28 mouse cellular contexts compared by ENCODE assay signal in genomic region chr8:69758316-69758715, GRCm38 (mm10). TPM values are rescaled to one million over a fixed set of nuclear protein-coding genes. Genes with fewer than 3 reads are reported as not detected.
DNase-seq lines count a peak whose midpoint lies in the region; ATAC-seq and TF ChIP-seq lines count a peak whose summit lies in the region.
"Had no signal": no experiment of that assay in that cellular context is flagged by ENCODE, and none has a peak within 500 bp of the region (broad histone marks: within the 10 kb centered on the region; RNA-seq: fewer than 3 reads in every experiment).

No protein-coding gene starts in this region.

- no peaks in the 10 kb centered on the region for H3K9me3 ChIP-seq in intestine, postnatal 0 days (ENCODE audit: control insufficient read depth)
- no peaks in the 10 kb centered on the region for H3K9me3 ChIP-seq in intestine, embryonic 15.5 days
- H3K9me3 ChIP-seq in midbrain, postnatal 0 days (ENCODE audit: low read length), result no peaks in the 10 kb centered on the region
- H3K9me3 ChIP-seq in midbrain, embryonic 10.5 days (replicated peaks), result no peaks in the 10 kb centered on the region
- H3K9me3 ChIP-seq in stomach, postnatal 0 days (ENCODE audit: control insufficient read depth, low read length), result no peaks in the 10 kb centered on the region
- H3K9me3 ChIP-seq: embryonic facial prominence, embryonic 12.5 days; embryonic facial prominence, embryonic 15.5 days; heart, embryonic 12.5 days; heart, embryonic 15.5 days; hindbrain, embryonic 15.5 days had no signal

- DNase-seq in left cerebral cortex, adult 2 months (ENCODE audit: extremely low spot score in 1 of 2, low spot score in 2 of 2), result no peak
- no peak for DNase-seq in left cerebral cortex, postnatal 4 days
- no peak for DNase-seq in midbrain, postnatal 0 days (ENCODE audit: low spot score)
- no peak for DNase-seq in midbrain, embryonic 10.5 days (ENCODE audit: low spot score)
- no peak for DNase-seq in stomach, postnatal 0 days (ENCODE audit: low spot score)
- DNase-seq in lung, postnatal 4 days, result no peak
- DNase-seq: adrenal gland, adult 2 months; adrenal gland, postnatal 14 days; cerebellum, adult 11 months; cerebellum, adult 2 months; cerebellum, adult 9-11 months; cerebellum, postnatal 25 days; forebrain, postnatal 0 days; gastrocnemius, adult 2 months; gastrocnemius, postnatal 14 days; heart, postnatal 10 days; heart, postnatal 4 days had no signal

- H3K4me2 ChIP-seq in intestine, postnatal 0 days (replicated peaks; ENCODE audit: low read depth), result no peak overlapping the region
- no peak overlapping the region for H3K4me2 ChIP-seq in intestine, embryonic 15.5 days (replicated peaks)
- H3K4me2 ChIP-seq in midbrain, postnatal 0 days (ENCODE audit: low read depth, low read length, poor library complexity, severe bottlenecking), result no peak overlapping the region
- H3K4me2 ChIP-seq in stomach, postnatal 0 days (replicated peaks; ENCODE audit: low read depth), result no peak overlapping the region
- H3K4me2 ChIP-seq: embryonic facial prominence, embryonic 12.5 days; embryonic facial prominence, embryonic 15.5 days; heart, embryonic 12.5 days; heart, embryonic 15.5 days; hindbrain, embryonic 15.5 days had no signal

- no peaks in the 10 kb centered on the region for H3K4me1 ChIP-seq in intestine, postnatal 0 days (replicated peaks; ENCODE audit: control insufficient read depth, insufficient read depth, low read length)
- no peaks in the 10 kb centered on the region for H3K4me1 ChIP-seq in intestine, embryonic 15.5 days (replicated peaks)
- H3K4me1 ChIP-seq in midbrain, postnatal 0 days (ENCODE audit: insufficient read depth, low read length), result no peaks in the 10 kb centered on the region
- no peaks in the 10 kb centered on the region for H3K4me1 ChIP-seq in midbrain, embryonic 10.5 days
- no peaks in the 10 kb centered on the region for H3K4me1 ChIP-seq in stomach, postnatal 0 days (replicated peaks; ENCODE audit: control insufficient read depth, insufficient read depth)
- H3K4me1 ChIP-seq: embryonic facial prominence, embryonic 12.5 days; embryonic facial prominence, embryonic 15.5 days; heart, embryonic 12.5 days; heart, embryonic 15.5 days; hindbrain, embryonic 15.5 days had no signal

- intact Hi-C loops in left cerebral cortex, adult 2 months (cut with DNase I), result no loop called here
- intact Hi-C loops in left cerebral cortex, postnatal 4 days (cut with DNase I), result no loop called here

- H3K27ac ChIP-seq in intestine, postnatal 0 days (ENCODE audit: low read depth, low read length), result no peak overlapping the region
- H3K27ac ChIP-seq in intestine, embryonic 15.5 days, result no peak overlapping the region
- H3K27ac ChIP-seq in left cerebral cortex, adult 2 months, result no peak overlapping the region
- H3K27ac ChIP-seq in midbrain, postnatal 0 days (ENCODE audit: low read depth, low read length), result no peak overlapping the region
- no peak overlapping the region for H3K27ac ChIP-seq in midbrain, embryonic 10.5 days (replicated peaks)
- H3K27ac ChIP-seq in stomach, postnatal 0 days (replicated peaks), result no peak overlapping the region
- H3K27ac ChIP-seq: embryonic facial prominence, embryonic 12.5 days; embryonic facial prominence, embryonic 15.5 days; gastrocnemius, adult 2 months; heart, embryonic 15.5 days; hindbrain, embryonic 15.5 days had no signal

- WGBS in intestine, postnatal 0 days, result 93% methylated on average over 5 of the region's 5 CpGs
- WGBS in intestine, embryonic 15.5 days, result 95% methylated on average over 5 of the region's 5 CpGs
- WGBS in midbrain, postnatal 0 days, result 94% methylated on average over 5 of the region's 5 CpGs
- 94% methylated on average over 5 of the region's 5 CpGs for WGBS in midbrain, embryonic 10.5 days
- 91% methylated on average over 5 of the region's 5 CpGs for whole genome bisulfite sequencing in stomach, postnatal 0 days

- ATAC-seq in intestine, postnatal 0 days, result no peak
- no peak for ATAC-seq in intestine, embryonic 15.5 days
- ATAC-seq in midbrain, postnatal 0 days (ENCODE audit: low FRiP score), result no peak
- ATAC-seq in stomach, postnatal 0 days (ENCODE audit: low FRiP score, low TSS enrichment), result no peak
- ATAC-seq: forebrain, embryonic 14.5 days; forebrain, postnatal 0 days; Patski had no signal

- H3K36me3 ChIP-seq in intestine, postnatal 0 days (ENCODE audit: control insufficient read depth, insufficient read depth), result peaks cover 37% of the 10 kb centered on the region
- peaks cover 9% of the 10 kb centered on the region for H3K36me3 ChIP-seq in intestine, embryonic 15.5 days
- H3K36me3 ChIP-seq in midbrain, postnatal 0 days (ENCODE audit: insufficient read depth, low read length), result peaks cover 17% of the 10 kb centered on the region; the same call in 1 of the 2 replicates
- H3K36me3 ChIP-seq in midbrain, embryonic 10.5 days, result peaks cover 78% of the 10 kb centered on the region
- peaks cover 5% of the 10 kb centered on the region for H3K36me3 ChIP-seq in stomach, postnatal 0 days (ENCODE audit: control insufficient read depth, insufficient read depth, low read length)

- TF ChIP-seq CTCF in intestine, postnatal 0 days (IDR thresholded peaks at IDR 0.05; ENCODE audit: low read depth), result peak; percentile 29; the same call in 1 of the 2 replicates
- TF ChIP-seq CTCF in left cerebral cortex, adult 2 months (IDR thresholded peaks at IDR 0.05), result peak; percentile 5
- peak; percentile 52 for TF ChIP-seq CTCF in midbrain, postnatal 0 days (IDR thresholded peaks at IDR 0.05)
- TF ChIP-seq CTCF in stomach, postnatal 0 days (IDR thresholded peaks at IDR 0.05; ENCODE audit: low read depth), result peak; percentile 17; the same call in 1 of the 2 replicates

- TF ChIP-seq EP300 in stomach, postnatal 0 days (optimal IDR thresholded peaks at IDR 0.05), result no peak

- no peak overlapping the region for H3K4me3 ChIP-seq in intestine, postnatal 0 days (ENCODE audit: low read depth, low read length)
- no peak overlapping the region for H3K4me3 ChIP-seq in intestine, embryonic 15.5 days (replicated peaks)
- no peak overlapping the region for H3K4me3 ChIP-seq in left cerebral cortex, adult 2 months
- H3K4me3 ChIP-seq in midbrain, postnatal 0 days (ENCODE audit: low read depth, low read length), result no peak overlapping the region
- no peak overlapping the region for H3K4me3 ChIP-seq in midbrain, embryonic 10.5 days
- no peak overlapping the region for H3K4me3 ChIP-seq in stomach, postnatal 0 days (ENCODE audit: low read depth, low read length)
- H3K4me3 ChIP-seq: embryonic facial prominence, embryonic 12.5 days; embryonic facial prominence, embryonic 15.5 days; gastrocnemius, adult 2 months; heart, embryonic 12.5 days; heart, embryonic 15.5 days; hindbrain, embryonic 15.5 days had no signal

- no peaks in the 10 kb centered on the region for H3K27me3 ChIP-seq in intestine, postnatal 0 days (replicated peaks; ENCODE audit: control insufficient read depth, insufficient read depth, low read length)
- H3K27me3 ChIP-seq in intestine, embryonic 15.5 days (replicated peaks), result no peaks in the 10 kb centered on the region
- no peaks in the 10 kb centered on the region for H3K27me3 ChIP-seq in midbrain, postnatal 0 days (ENCODE audit: insufficient read depth, low read length)
- H3K27me3 ChIP-seq in midbrain, embryonic 10.5 days (ENCODE audit: low read depth, poor library complexity, severe bottlenecking), result no peaks in the 10 kb centered on the region
- H3K27me3 ChIP-seq in stomach, postnatal 0 days (ENCODE audit: control insufficient read depth, insufficient read depth, low read length), result no peaks in the 10 kb centered on the region
- H3K27me3 ChIP-seq: embryonic facial prominence, embryonic 12.5 days; embryonic facial prominence, embryonic 15.5 days; heart, embryonic 12.5 days; heart, embryonic 15.5 days; hindbrain, embryonic 15.5 days; Patski had no signal

- no peak overlapping the region for H3K9ac ChIP-seq in intestine, postnatal 0 days (ENCODE audit: low read depth, low read length)
- no peak overlapping the region for H3K9ac ChIP-seq in intestine, embryonic 15.5 days
- H3K9ac ChIP-seq in midbrain, postnatal 0 days (replicated peaks; ENCODE audit: low read length, poor library complexity, severe bottlenecking), result no peak overlapping the region
- no peak overlapping the region for H3K9ac ChIP-seq in stomach, postnatal 0 days (ENCODE audit: low read length)
- H3K9ac ChIP-seq: embryonic facial prominence, embryonic 12.5 days; embryonic facial prominence, embryonic 15.5 days; forebrain, postnatal 0 days; heart, embryonic 12.5 days; heart, embryonic 15.5 days; hindbrain, embryonic 15.5 days had no signal

RNA-seq across cellular contexts. Expression of gene Zfp963, which starts 8.5 kb away (rescaled TPM):
- polyA plus RNA-seq in intestine, postnatal 0 days (2015; fragmentation: Nextera tagmentation; extraction: Ambion mirVana), result 4.6 and 5.0 TPM in 2 replicates
- 5.7 and 6.1 TPM in 2 replicates for polyA plus RNA-seq in intestine, embryonic 15.5 days (2015; fragmentation: Nextera tagmentation; extraction: Ambion mirVana)
- 1 to 10 TPM; 3.7 to 3.9 TPM for total RNA-seq in left cerebral cortex, adult 2 months (2021)
- total RNA-seq in left cerebral cortex, postnatal 4 days (2021), result 1 to 10 TPM; 5.3 to 5.6 TPM
- total RNA-seq in midbrain, postnatal 0 days (2014; rRNA removed), result 3.3 and 5.3 TPM in 2 replicates
- 5.0 and 5.5 TPM in 2 replicates for polyA plus RNA-seq in midbrain, postnatal 0 days (2015; fragmentation: Nextera tagmentation; extraction: Ambion mirVana)
- 6.1 and 6.9 TPM in 2 replicates for polyA plus RNA-seq in midbrain, embryonic 10.5 days (2016; fragmentation: Nextera tagmentation; extraction: Ambion mirVana)
- 2.8 and 3.3 TPM in 2 replicates for polyA plus RNA-seq in stomach, postnatal 0 days (2015; fragmentation: Nextera tagmentation; extraction: Ambion mirVana)

RNA-seq across cellular contexts. Expression of gene Gm20422, which starts 16.4 kb away (rescaled TPM):
- polyA plus RNA-seq in intestine, postnatal 0 days (2015; fragmentation: Nextera tagmentation; extraction: Ambion mirVana), result 0.43 TPM in 1 of 2 replicates, not detected in the other
- 0.49 TPM in 1 of 2 replicates, not detected in the other for polyA plus RNA-seq in intestine, embryonic 15.5 days (2015; fragmentation: Nextera tagmentation; extraction: Ambion mirVana)
- 1 to 10 TPM in 1 of 2 experiments, under 1 TPM in 1; 1.00 to 1.4 TPM for total RNA-seq in left cerebral cortex, adult 2 months (2021)
- 1 to 10 TPM in 1 of 2 experiments, under 1 TPM in 1; 0.70 to 1.6 TPM for total RNA-seq in left cerebral cortex, postnatal 4 days (2021)
- total RNA-seq in midbrain, postnatal 0 days (2014; rRNA removed), result 1.5 and 2.4 TPM in 2 replicates
- not detected in 2 replicates for polyA plus RNA-seq in midbrain, postnatal 0 days (2015; fragmentation: Nextera tagmentation; extraction: Ambion mirVana)
- polyA plus RNA-seq in midbrain, embryonic 10.5 days (2016; fragmentation: Nextera tagmentation; extraction: Ambion mirVana), result 0.43 TPM in 1 of 2 replicates, not detected in the other
- 0.34 and 0.39 TPM in 2 replicates for polyA plus RNA-seq in stomach, postnatal 0 days (2015; fragmentation: Nextera tagmentation; extraction: Ambion mirVana)
- total RNA-seq: common myeloid progenitor, adult 5-6 weeks; ES-E14 had no signal
- polyA plus RNA-seq: embryonic facial prominence, embryonic 12.5 days; embryonic facial prominence, embryonic 15.5 days; heart, embryonic 12.5 days; hindbrain, embryonic 15.5 days had no signal

RNA-seq across cellular contexts. Expression of gene Atp13a1, which starts 32.6 kb away (rescaled TPM):
- polyA plus RNA-seq in intestine, postnatal 0 days (2015; fragmentation: Nextera tagmentation; extraction: Ambion mirVana), result 18.6 and 20.5 TPM in 2 replicates
- 48.9 and 51.1 TPM in 2 replicates for polyA plus RNA-seq in intestine, embryonic 15.5 days (2015; fragmentation: Nextera tagmentation; extraction: Ambion mirVana)
- total RNA-seq in left cerebral cortex, adult 2 months (2021), result 10 to 100 TPM; 37.2 to 38.5 TPM
- total RNA-seq in left cerebral cortex, postnatal 4 days (2021), result 10 to 100 TPM; 51.9 to 52.3 TPM
- 77.7 and 92.7 TPM in 2 replicates for total RNA-seq in midbrain, postnatal 0 days (2014; rRNA removed)
- 44.6 and 46.4 TPM in 2 replicates for polyA plus RNA-seq in midbrain, postnatal 0 days (2015; fragmentation: Nextera tagmentation; extraction: Ambion mirVana)
- polyA plus RNA-seq in midbrain, embryonic 10.5 days (2016; fragmentation: Nextera tagmentation; extraction: Ambion mirVana), result 57.1 and 58.1 TPM in 2 replicates
- 19.4 and 21.5 TPM in 2 replicates for polyA plus RNA-seq in stomach, postnatal 0 days (2015; fragmentation: Nextera tagmentation; extraction: Ambion mirVana)

RNA-seq across cellular contexts. Expression of gene Zfp866, which starts 32.7 kb away (rescaled TPM):
- 6.1 and 6.5 TPM in 2 replicates for polyA plus RNA-seq in intestine, postnatal 0 days (2015; fragmentation: Nextera tagmentation; extraction: Ambion mirVana)
- polyA plus RNA-seq in intestine, embryonic 15.5 days (2015; fragmentation: Nextera tagmentation; extraction: Ambion mirVana), result 19.1 and 20.6 TPM in 2 replicates
- total RNA-seq in left cerebral cortex, adult 2 months (2021), result 10 to 100 TPM; 28.7 to 28.8 TPM
- 10 to 100 TPM; 41.5 to 41.7 TPM for total RNA-seq in left cerebral cortex, postnatal 4 days (2021)
- 44.7 and 53.4 TPM in 2 replicates for total RNA-seq in midbrain, postnatal 0 days (2014; rRNA removed)
- polyA plus RNA-seq in midbrain, postnatal 0 days (2015; fragmentation: Nextera tagmentation; extraction: Ambion mirVana), result 19.2 and 20.0 TPM in 2 replicates
- 35.2 and 37.2 TPM in 2 replicates for polyA plus RNA-seq in midbrain, embryonic 10.5 days (2016; fragmentation: Nextera tagmentation; extraction: Ambion mirVana)
- polyA plus RNA-seq in stomach, postnatal 0 days (2015; fragmentation: Nextera tagmentation; extraction: Ambion mirVana), result 8.4 and 9.0 TPM in 2 replicates

RNA-seq across cellular contexts. Expression of gene Zfp869, which starts 47.8 kb away (rescaled TPM):
- 9.9 and 10.8 TPM in 2 replicates for polyA plus RNA-seq in intestine, postnatal 0 days (2015; fragmentation: Nextera tagmentation; extraction: Ambion mirVana)
- 23.2 and 24.3 TPM in 2 replicates for polyA plus RNA-seq in intestine, embryonic 15.5 days (2015; fragmentation: Nextera tagmentation; extraction: Ambion mirVana)
- 10 to 100 TPM; 19.9 to 22.6 TPM for total RNA-seq in left cerebral cortex, adult 2 months (2021)
- total RNA-seq in left cerebral cortex, postnatal 4 days (2021), result 10 to 100 TPM; 18.8 to 19.3 TPM
- 14.6 and 17.5 TPM in 2 replicates for total RNA-seq in midbrain, postnatal 0 days (2014; rRNA removed)
- polyA plus RNA-seq in midbrain, postnatal 0 days (2015; fragmentation: Nextera tagmentation; extraction: Ambion mirVana), result 14.4 and 15.5 TPM in 2 replicates
- polyA plus RNA-seq in midbrain, embryonic 10.5 days (2016; fragmentation: Nextera tagmentation; extraction: Ambion mirVana), result 32.1 and 33.6 TPM in 2 replicates
- polyA plus RNA-seq in stomach, postnatal 0 days (2015; fragmentation: Nextera tagmentation; extraction: Ambion mirVana), result 11.1 and 12.3 TPM in 2 replicates
